Mouse (Mus musculus): ENCODE measurements around the gene Slc26a10. TPM values are rescaled to one million over a fixed set of nuclear protein-coding genes. Genes with fewer than 3 reads are reported as not detected.
A peak's percentile ranks its signal among the peaks of the same experiment; 100 is the strongest.

Slc26a10 gene
- total RNA-seq, 2 experiments from 2014 or later, result 4.1 to 5.4 TPM

DNA sequence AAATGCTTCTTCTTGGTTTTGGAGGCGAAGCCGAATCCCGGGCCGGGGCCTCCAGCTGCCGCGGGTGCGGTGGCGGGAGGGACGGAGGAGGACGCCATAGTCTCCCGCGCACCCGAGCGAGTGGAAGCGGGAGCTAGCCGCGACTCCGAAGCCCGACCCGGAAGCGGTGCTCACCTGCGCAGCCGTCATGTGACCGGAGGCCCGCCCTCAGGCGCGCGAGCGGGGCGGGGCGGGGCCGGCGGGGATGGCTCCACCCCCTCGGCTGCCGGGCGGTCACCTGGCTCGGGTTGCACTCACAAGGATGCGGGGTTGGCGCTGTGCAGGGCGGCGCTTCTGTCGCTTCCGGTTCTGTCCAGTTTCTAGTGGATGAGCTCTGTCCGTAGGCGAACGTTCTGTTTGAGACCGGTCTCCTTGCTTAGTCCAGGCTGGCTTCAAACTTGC is 31.0 kb upstream of the Slc26a10 start, which contains the start of gene Pip4k2c:
Gene Pip4k2c, minus strand, starts transcription at position 172 of the 441 bp plus-strand sequence.
- H3K27ac ChIP-seq, result peak within 1 kb of the TSS; percentile 89
- DNase-seq, result peak; percentile 95
- TF ChIP-seq CTCF (IDR thresholded peaks at IDR 0.05), result no peak
- intact Hi-C loops (cut with DNase I), result loop anchor here (5.0 kb wide), 1 partner anchor 34 kb away; no protein-coding TSS in a partner anchor
- peak within 1 kb of the TSS; percentile 99 for H3K4me3 ChIP-seq

DNA sequence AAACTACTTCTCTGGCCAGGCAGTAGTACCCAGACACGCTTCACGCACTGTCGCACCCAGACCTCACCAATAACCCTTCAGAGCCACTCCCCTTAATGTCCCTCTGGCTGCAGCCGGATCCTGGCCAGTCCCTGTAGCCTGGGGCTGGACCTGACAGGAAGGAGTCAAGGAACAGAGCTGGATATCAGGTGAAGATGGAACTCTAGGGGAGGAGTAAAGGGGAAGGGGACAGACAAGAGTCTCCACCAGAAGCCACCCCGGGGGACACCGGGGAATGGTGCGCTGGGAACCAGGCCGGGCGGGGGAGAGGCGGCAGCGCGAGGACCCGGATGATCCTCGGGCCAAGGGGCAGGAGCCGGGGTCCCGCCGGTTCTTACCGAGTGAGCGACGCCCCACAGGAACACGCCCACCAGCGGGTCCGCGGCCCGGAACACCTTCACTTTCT is 30.5 kb upstream of the Slc26a10 start:
- DNase-seq, result peak; percentile 40
- Histone ChIP-seq H3K27ac (peak overlapping the region; percentile 89), H3K4me3 (peak overlapping the region; percentile 99)
- no peak for TF ChIP-seq CTCF (IDR thresholded peaks at IDR 0.05)
- intact Hi-C loops (cut with DNase I), result loop anchor here (5.0 kb wide), 1 partner anchor 34 kb away; no protein-coding TSS in a partner anchor

DNA sequence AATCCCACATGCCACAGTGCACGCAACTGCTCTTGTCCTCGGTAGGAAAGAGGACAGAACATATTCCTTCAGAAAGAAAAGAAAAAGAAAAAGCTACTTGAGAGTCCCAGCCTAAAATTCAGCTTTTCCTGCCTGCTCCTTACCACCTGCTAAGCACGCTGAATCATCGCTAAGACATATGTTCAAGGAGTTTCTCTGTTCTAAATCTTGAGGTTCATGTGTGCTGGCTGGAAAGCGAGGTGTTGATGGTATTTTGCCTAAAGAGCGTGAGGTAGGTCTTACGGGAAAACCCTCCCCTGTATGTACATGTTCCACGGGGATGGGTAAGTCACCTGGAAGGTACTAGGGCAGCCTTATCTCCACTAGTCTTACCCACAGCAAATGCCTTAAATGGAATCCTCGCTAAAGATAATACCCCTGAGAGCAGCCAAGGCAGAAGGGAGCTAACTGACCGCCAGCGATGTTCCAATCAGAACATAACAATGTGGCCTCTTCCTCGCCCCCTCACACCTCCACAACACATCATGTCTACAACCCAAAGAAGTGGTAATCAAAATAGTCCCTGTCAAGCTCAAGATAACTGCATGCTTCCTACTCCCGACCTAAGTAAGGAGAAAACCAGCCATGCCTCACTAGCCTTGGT is 29.6 kb upstream of the Slc26a10 start:
- TF ChIP-seq CTCF (IDR thresholded peaks at IDR 0.05), result no peak
- DNase-seq, result no peak
- H3K27ac ChIP-seq, result no peak overlapping the region
- intact Hi-C loops (cut with DNase I), result loop anchor here (5.0 kb wide), 1 partner anchor 33 kb away; no protein-coding TSS in a partner anchor
- no peak overlapping the region; the same call in 1 of the 2 replicates for H3K4me3 ChIP-seq

DNA sequence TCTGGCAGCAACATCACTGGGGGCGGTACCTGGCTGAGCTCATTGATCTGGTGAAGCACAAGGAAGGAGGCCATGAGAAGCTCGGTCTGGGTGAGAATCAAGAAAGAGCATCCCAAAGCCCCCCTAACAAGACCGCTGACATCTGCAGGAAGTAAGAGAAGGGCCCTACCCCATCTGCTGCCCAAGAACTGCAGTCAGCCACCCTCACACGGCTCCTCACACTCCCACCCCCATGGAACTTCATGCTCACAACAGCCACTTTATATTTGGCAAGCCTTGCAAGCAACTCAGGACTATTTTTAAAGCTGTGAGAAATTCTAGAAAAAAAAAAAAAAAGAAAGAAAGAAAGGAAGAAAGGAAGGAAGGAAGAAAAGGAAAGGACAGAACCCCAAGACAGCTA is 28.5 kb upstream of the Slc26a10 start:
- Histone ChIP-seq H3K4me3 (no peak overlapping the region), H3K27ac (no peak overlapping the region)
- TF ChIP-seq CTCF (IDR thresholded peaks at IDR 0.05), result no peak
- intact Hi-C loops (cut with DNase I), result no loop called here
- DNase-seq, result no peak

DNA sequence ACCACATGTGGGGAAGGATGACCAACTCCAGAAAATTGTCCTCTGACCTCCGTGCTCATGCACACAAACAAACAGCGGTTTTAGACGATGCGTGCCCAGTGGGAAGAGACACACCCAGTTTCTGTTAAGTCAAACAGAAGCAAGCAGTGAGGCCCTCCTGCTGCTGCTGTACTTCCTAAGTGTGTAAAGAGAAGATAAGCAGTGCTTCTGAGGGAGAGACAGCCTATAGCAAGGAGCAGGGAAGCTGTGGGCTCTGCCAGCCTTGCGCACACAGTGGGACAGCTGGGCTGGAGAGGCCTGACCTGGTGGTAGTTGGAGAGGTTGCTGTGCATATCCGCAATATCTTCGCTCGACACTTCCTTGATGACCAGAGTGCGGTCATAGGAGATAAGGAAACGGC is 24.9 kb upstream of the Slc26a10 start:
- no peak for DNase-seq
- intact Hi-C loops (cut with DNase I), result no loop called here
- no peak overlapping the region for H3K4me3 ChIP-seq
- TF ChIP-seq CTCF (IDR thresholded peaks at IDR 0.05), result no peak
- H3K27ac ChIP-seq, result no peak overlapping the region

DNA sequence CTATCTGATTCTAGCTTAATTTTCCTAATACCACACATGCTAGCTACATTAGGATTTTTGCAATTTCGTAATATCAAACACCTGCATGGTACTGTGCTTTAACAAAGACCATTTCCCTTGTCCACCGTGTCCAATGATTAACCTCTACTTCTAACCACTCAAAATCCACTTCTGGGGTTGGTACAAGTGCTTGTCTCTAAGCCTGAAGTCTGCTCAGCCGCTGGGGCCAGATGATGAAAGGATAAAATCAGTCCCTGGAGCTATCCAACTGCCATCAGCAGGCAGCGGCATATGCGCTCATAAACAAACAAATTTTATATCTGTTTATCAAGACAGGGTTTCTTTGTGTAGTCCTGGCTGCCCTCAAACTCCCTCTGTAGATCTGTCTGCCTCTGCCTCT is 24.1 kb upstream of the Slc26a10 start:
- DNase-seq, result no peak
- intact Hi-C loops (cut with DNase I), result no loop called here
- Histone ChIP-seq H3K27ac (no peak overlapping the region), H3K4me3 (no peak overlapping the region)
- TF ChIP-seq CTCF (IDR thresholded peaks at IDR 0.05), result no peak

DNA sequence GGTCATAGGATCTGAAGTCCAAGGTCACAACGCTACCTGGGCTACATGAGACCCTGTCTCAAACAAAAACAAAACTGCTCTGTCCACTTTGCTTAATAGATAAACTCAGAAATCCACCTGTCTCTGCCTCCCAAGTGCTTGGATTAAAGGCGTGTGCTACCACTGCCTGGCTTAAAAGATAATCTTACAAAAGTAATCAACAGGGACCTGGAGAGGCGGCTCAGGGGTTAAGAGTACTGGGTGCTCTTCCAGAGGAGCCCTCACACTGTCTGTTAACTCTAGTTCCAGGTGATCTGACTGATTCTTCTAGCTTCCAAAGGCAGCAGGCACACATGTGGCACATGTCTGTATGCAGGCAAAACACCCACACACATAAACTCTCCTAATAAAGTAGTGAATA is 22.7 kb upstream of the Slc26a10 start:
- DNase-seq, result no peak
- no peak for TF ChIP-seq CTCF (IDR thresholded peaks at IDR 0.05)
- no peak overlapping the region for H3K4me3 ChIP-seq
- intact Hi-C loops (cut with DNase I), result no loop called here
- no peak overlapping the region for H3K27ac ChIP-seq

DNA sequence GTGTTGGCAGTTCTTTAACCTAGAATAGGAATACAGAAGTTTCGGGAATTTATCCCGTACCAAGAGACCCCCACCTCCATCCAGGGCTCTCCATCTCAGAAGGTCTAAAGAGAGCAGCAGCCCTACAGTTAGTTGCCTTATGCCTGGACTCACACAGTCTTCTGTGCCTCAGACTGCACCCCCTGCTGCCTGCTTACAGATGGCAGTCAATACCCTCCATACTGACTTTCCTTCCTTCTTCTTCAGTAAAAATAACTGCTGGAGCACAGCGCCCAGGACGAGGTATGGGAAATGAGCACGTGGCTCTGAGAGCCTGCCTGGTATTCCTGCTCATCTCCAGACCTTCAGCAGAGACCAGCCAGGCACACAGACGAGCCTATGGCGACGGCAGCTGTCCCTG is 19.8 kb upstream of the Slc26a10 start:
- H3K27ac ChIP-seq, result no peak overlapping the region
- no peak overlapping the region for H3K4me3 ChIP-seq
- TF ChIP-seq CTCF (IDR thresholded peaks at IDR 0.05), result no peak
- DNase-seq, result no peak
- intact Hi-C loops (cut with DNase I), result no loop called here

DNA sequence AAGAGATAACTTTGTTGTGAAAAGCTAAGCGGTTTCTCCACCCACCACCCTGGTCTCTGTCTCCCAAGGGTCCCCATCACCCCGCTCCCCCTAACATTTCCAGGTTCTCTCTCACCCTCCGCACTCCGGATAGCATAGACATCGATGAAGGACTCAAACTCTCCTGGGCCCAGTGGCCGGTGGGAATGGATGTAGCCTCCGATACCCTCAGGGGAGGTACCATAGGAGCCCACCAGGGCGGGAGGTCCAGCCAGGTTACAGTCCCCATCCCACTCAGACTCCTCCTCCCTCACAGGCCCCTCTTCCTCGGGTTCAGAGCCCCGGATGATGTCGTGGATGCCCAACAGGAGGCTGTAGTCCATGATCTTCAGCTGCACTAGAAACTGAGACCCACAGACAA is 19.0 kb upstream of the Slc26a10 start:
- Histone ChIP-seq H3K27ac (no peak overlapping the region; the same call in 1 of the 2 replicates), H3K4me3 (no peak overlapping the region)
- intact Hi-C loops (cut with DNase I), result no loop called here
- DNase-seq, result no peak
- no peak for TF ChIP-seq CTCF (IDR thresholded peaks at IDR 0.05)

DNA sequence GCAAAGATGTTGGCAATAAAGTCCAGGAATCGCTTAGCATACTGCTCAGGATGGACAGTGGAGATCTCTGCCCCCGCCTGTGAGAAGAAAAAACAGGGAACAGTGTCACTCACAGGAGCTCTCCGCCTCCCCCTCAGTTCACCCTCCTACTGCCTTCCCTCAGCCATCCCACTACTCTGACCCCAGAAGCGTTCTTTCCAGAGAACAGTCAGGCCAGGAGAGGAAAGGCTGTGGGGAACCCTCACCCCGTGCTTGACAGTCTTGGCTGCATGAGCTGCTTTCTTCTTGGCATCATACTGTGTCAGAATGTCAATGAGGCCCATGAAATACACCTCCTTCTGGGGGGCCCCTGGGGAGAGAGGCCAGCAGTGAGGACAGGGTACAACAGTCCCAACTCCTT is 18.6 kb upstream of the Slc26a10 start:
- intact Hi-C loops (cut with DNase I), result no loop called here
- no peak overlapping the region for H3K4me3 ChIP-seq
- no peak for DNase-seq
- no peak for TF ChIP-seq CTCF (IDR thresholded peaks at IDR 0.05)
- peak overlapping the region; percentile 93 for H3K27ac ChIP-seq

DNA sequence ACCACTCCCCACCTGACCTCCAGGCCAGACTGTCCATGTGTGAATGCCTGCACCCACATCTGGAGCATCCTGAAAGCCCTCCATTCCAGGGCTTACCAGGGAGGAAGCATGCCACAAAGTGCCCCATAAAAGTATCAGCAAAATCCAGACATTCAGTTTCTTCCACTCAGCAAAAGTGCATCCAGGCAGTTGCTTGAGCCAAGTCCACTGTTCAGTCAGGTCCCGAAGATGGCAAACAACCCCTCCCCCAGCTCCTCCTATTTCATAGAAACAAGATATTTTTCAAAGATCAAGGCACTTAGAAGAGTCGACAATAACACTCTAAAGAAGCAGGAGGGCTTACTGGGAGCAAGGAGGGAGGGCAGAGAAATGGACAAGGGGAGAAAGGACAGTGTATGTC is 18.0 kb upstream of the Slc26a10 start:
- intact Hi-C loops (cut with DNase I), result no loop called here
- H3K4me3 ChIP-seq, result no peak overlapping the region
- TF ChIP-seq CTCF (IDR thresholded peaks at IDR 0.05), result no peak
- DNase-seq, result no peak
- H3K27ac ChIP-seq, result peak overlapping the region; percentile 93

DNA sequence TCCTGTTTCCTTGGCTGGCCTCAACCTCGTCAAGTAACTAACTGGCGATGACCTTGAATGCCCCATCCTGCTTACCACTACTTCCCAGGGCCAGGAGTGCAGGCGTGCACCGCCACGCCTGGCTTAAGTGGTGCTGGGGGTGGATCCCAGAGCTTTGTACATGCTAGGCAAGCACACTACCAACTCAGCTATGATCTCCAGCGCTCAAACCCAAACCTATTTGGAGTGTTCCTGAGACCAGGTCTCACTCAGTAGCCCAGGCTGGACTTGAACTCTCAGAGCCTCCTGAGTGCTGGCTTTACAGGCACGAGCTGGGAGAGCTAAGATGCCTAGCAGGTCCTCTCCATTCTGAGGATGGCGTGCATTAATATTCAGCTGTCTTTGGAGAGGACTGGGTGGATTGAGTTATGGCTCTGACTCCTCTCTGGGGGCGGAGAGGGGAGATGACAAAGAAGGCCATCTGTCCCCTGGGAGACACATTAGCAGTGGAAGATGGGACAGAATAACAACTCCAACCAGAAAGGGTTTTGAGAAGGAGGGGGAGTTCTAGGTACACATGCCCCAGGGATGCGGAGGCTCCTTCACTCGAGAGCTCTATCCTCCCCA is 17.2 kb upstream of the Slc26a10 start:
- no peak overlapping the region for H3K4me3 ChIP-seq
- TF ChIP-seq CTCF (IDR thresholded peaks at IDR 0.05), result no peak
- peak overlapping the region; percentile 93 for H3K27ac ChIP-seq
- intact Hi-C loops (cut with DNase I), result no loop called here
- DNase-seq, result no peak

DNA sequence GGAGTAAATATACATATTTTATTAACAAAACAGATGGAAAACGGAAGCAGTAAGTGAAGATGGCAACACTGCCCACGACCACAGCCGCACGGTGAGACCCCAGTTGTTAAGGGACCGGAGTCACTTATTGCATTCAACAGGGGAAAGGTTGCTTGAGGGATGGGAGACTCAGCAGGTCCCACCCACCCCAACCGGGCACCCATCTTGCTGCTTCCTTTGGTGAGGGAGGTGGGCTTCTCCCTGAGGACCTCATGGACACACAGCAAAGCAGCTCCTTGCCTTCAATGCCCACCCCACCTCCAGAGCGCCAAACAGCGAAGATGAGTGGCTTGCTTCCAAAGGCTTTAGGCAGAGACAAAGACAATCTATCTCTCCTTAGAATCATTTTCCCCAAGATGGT is 16.7 kb upstream of the Slc26a10 start:
- intact Hi-C loops (cut with DNase I), result no loop called here
- peak overlapping the region; percentile 93 for H3K27ac ChIP-seq
- TF ChIP-seq CTCF (IDR thresholded peaks at IDR 0.05), result no peak

More for the DNA sequence above, 16.7 kb upstream of the Slc26a10 start:
- DNase-seq, result no peak
- H3K4me3 ChIP-seq, result no peak overlapping the region
